Mouse (Mus musculus): ENCODE results near the gene Mex3b. TPM values are rescaled to one million over a fixed set of nuclear protein-coding genes. Genes with fewer than 3 reads are reported as not detected.

The Mex3b gene
- polyA plus RNA-seq, 1 experiment = not detected

DNA sequence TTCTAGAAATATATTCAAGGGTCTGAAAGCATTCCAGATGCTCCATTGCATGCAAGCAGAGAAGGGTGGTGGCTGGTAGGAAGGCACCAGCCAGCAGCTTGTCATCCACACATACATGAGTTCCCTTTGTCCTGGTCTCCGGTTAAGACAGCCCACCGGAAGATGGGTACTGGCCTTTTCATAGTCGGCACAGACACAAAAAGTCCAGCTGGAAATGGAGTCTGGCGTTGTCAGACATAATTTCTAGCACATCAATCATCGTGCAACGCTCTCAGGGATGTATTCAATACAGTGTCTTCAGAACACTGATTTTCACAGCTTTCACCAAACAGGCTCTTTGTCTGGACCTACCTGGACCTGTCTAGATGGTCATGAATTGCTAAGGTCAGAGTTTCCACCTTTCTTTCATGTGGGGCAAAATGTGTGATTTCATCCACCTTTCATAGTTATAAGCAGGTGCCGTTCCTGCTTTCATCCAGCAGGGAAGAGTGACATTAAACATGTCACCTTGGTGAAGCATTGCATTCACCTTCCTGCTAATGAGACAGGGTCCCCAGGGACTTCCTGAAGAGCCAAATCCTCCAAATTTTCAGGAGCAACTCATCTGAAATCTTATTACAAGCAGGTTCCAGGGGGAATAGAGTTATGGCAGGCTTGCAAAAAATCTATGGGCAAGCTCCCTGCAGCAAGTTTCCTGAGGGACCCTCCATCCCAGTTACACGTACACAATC is 2.7 kb upstream of the Mex3b start:
- WGBS = 58% methylated on average over 8 of the region's 8 CpGs
- peaks cover 12% of the 10 kb centered on the region for H3K4me1 ChIP-seq (ENCODE audit: control insufficient read depth, insufficient read depth, low read length)
- no peak overlapping the region for H3K27ac ChIP-seq (ENCODE audit: insufficient read depth, low read depth, low read length)
- no peak overlapping the region for H3K4me3 ChIP-seq (ENCODE audit: insufficient read depth, low read depth, low read length)
- TF ChIP-seq CTCF (IDR thresholded peaks at IDR 0.05; ENCODE audit: insufficient read depth, low read depth, low read length) = no peak
- no peak for TF ChIP-seq POLR2A (IDR thresholded peaks at IDR 0.05; ENCODE audit: insufficient read depth, low read depth, low read length)

DNA sequence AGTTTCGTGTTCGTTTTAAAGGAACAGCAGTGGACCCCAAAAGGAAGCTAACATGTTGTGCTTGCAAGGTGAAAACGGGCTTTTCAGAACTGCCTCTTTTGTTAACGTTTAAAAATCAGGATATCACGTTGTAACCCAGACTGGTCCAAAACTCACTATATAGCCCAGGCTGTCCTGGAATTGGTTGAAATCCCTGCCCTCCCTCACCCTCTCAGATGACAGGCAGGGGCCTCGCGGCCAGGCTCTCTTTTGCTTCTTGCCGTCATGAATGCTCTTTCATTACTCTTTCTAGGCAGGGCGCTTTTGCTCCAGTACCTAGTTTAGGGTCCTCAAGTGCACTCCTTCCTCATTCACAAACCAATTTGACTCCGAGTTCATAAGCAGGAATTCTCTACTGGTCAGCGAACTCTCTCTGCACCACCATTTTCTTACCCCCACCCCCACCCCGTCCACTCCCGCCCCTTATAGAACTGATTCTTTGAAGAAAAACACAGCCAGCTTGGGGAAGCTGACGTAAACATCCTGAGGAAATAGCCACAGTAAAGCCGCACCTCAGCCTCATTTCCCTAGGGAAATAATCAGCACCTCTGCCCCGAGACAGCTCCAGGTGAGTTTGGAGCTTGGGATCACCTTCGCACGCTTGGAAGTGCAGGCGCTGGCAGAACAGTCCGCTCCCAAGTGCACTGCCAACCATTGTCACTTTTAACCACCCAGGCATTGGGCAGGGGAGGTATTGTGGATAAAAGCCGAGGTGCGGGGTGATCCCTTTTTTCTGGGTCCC is 2.0 kb upstream of the Mex3b start:
- WGBS = 5% methylated on average over 22 of the region's 22 CpGs
- H3K27ac ChIP-seq (ENCODE audit: insufficient read depth, low read depth, low read length) = peak overlapping the region; percentile 95
- H3K4me1 ChIP-seq (ENCODE audit: control insufficient read depth, insufficient read depth, low read length) = peaks cover 20% of the 10 kb centered on the region
- TF ChIP-seq POLR2A (IDR thresholded peaks at IDR 0.05; ENCODE audit: insufficient read depth, low read depth, low read length) (no peak), CTCF (IDR thresholded peaks at IDR 0.05; ENCODE audit: insufficient read depth, low read depth, low read length) (no peak)
- H3K4me3 ChIP-seq (ENCODE audit: insufficient read depth, low read depth, low read length) = peak overlapping the region; percentile 69

DNA sequence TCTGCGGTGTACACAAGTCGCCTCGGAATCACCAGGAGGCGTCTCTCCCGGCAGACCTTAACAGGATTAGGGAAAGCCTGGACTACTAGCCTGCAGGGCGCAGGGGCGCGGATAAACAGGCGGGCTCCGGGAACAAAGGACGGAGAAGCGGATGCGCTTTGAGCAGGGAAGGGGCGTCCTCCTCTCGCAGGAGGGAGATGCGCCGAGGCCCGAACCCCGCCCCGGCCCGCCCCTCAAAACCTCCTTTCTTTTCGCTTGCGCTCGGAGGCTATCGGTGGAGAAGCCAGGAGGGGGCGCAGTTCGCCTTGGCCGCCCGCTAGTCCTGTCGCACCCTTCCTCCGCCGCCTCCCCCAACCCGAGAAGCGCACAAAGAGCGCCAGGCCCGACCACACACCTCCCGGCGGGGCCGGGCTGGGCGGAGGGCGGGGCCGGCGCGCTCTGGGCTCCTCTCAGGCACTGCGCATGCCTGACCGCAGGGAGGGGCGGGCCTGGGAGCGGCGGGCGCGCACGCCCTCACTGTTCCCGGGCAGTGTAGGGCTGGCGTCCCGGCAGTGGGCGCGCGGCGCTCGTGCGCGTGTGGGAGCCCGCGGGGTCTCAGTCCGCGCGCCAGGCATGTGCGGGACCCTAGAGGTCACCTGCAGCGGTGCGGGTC is 1.2 kb upstream of the Mex3b start:
- TF ChIP-seq POLR2A (IDR thresholded peaks at IDR 0.05; ENCODE audit: insufficient read depth, low read depth, low read length) (peak; percentile 83), CTCF (IDR thresholded peaks at IDR 0.05; ENCODE audit: insufficient read depth, low read depth, low read length) (peak; percentile 75)
- H3K27ac ChIP-seq (ENCODE audit: insufficient read depth, low read depth, low read length) = peak overlapping the region; percentile 99
- WGBS = under 1% methylated on average over 70 of the region's 70 CpGs
- peaks cover 20% of the 10 kb centered on the region for H3K4me1 ChIP-seq (ENCODE audit: control insufficient read depth, insufficient read depth, low read length)
- peak overlapping the region; percentile 69 for H3K4me3 ChIP-seq (ENCODE audit: insufficient read depth, low read depth, low read length)

DNA sequence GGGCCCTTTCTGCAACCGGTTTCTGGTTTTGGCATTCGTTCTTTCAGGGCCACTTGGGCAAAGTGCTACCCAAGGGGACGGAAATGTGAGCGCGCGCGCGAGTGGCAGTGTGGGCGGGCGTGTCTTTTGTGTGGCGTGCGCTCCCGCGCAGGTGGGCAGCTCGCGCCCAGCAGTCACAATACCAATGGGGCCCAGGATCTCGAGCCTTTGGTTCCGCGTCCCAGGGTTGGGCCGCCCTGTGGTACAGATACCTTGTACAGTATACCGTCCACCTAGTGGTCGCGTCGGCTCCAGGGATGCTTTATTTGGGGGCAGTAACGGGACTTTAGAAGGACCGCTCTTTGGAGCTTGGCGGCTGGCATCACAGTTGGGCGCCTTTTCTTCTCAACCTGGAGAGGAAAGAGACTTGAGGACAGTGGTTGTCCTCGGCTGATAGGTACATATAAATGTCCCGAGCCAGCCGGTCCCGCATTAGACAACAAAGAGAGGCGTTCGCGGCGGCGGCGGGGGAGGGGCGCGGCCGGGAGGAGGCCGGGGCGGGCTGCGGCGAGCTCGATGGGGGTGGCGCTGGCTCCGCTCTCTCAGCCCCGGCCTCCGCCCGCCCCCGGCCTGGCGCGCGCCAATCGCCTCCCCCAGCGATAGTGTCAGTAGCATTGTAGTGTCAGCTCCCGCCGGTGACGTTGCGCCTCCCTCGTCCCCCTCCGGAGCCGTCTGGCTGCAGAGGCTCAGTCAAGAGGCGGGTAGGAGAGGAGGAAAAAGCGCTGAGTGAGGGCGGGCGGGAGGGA is 455 bp upstream of the Mex3b start:
- H3K27ac ChIP-seq (ENCODE audit: insufficient read depth, low read depth, low read length) = peak overlapping the region; percentile 99
- H3K4me1 ChIP-seq (ENCODE audit: control insufficient read depth, insufficient read depth, low read length) = peaks cover 20% of the 10 kb centered on the region
- under 1% methylated on average over 63 of the region's 68 CpGs for WGBS
- peak overlapping the region; percentile 69 for H3K4me3 ChIP-seq (ENCODE audit: insufficient read depth, low read depth, low read length)
- TF ChIP-seq POLR2A (IDR thresholded peaks at IDR 0.05; ENCODE audit: insufficient read depth, low read depth, low read length) (no peak; the same call in none of the 2 replicates), CTCF (IDR thresholded peaks at IDR 0.05; ENCODE audit: insufficient read depth, low read depth, low read length) (no peak)

DNA sequence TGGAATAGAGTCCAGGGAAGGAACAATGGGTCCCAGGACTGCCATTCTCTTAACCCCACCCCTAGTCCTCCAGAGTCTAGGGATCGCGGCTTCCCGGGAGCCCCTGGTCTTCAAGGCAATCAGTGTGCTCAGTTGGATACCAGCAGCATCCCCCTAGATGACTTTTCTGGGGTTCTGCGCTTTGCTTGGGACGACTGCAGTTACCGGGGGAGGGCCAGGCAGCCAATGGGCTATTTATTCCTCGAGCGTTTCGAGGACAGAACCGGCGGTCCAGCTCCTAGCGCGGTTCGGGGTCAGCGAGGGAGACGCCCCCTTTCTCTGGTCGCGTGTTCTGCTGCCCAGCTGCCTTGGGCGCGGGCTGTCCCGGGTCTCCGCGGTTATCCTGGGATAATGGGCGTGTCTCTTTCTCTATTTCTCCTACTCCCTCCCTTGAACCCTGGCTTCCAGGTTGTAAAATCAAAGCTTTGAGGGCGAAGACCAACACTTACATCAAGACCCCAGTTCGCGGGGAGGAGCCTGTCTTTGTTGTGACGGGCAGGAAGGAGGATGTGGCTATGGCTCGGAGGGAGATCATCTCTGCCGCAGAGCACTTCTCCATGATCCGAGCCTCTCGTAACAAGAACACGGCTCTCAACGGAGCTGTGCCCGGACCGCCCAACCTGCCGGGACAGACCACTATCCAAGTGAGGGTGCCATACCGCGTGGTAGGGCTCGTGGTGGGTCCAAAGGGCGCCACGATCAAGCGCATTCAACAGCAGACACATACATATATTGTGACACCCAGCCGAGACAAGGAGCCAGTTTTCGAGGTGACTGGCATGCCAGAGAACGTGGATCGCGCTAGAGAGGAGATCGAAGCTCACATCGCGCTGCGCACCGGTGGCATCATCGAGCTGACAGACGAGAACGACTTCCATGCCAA is 1.4 kb downstream of the Mex3b start:
- peak overlapping the region; percentile 73 for H3K27ac ChIP-seq (ENCODE audit: insufficient read depth, low read depth, low read length)
- H3K4me3 ChIP-seq (ENCODE audit: insufficient read depth, low read depth, low read length) = peak overlapping the region; percentile 69
- WGBS = 2% methylated on average over 56 of the region's 56 CpGs
- TF ChIP-seq CTCF (IDR thresholded peaks at IDR 0.05; ENCODE audit: insufficient read depth, low read depth, low read length) (no peak), POLR2A (IDR thresholded peaks at IDR 0.05; ENCODE audit: insufficient read depth, low read depth, low read length) (no peak)
- peaks cover 20% of the 10 kb centered on the region for H3K4me1 ChIP-seq (ENCODE audit: control insufficient read depth, insufficient read depth, low read length)

DNA sequence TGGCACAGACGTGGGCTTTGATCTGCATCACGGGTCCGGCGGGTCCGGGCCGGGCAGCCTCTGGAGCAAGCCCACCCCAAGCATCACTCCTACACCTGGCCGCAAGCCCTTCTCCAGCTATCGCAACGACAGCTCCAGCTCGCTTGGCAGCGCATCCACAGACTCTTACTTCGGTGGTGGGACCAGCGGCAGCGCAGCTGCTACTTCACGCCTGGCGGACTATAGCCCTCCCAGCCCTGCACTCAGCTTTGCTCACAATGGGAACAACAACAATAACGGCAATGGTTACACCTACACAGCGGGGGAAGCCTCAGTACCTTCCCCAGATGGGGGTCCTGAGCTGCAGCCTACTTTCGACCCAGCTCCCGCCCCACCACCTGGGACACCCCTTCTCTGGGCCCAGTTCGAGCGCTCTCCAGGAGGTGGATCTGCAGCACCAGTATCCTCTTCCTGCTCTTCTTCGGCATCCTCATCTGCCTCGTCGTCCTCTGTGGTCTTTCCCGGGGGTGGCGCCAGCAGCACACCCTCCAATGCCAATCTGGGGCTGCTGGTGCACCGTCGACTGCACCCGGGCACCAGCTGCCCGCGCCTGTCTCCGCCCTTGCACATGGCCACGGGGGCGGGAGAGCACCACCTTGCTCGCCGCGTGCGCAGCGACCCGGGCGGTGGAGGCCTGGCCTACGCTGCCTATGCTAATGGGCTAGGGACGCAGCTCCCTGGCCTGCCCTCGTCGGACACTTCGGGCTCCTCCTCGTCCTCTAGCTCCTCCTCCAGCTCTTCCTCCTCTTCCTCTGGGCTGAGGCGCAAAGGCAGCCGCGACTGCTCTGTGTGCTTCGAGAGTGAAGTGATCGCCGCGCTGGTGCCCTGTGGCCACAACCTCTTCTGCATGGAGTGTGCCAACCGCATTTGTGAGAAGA is 2.4 kb downstream of the Mex3b start:
- peaks cover 20% of the 10 kb centered on the region for H3K4me1 ChIP-seq (ENCODE audit: control insufficient read depth, insufficient read depth, low read length)
- WGBS = 9% methylated on average over 56 of the region's 56 CpGs
- peak overlapping the region; percentile 73 for H3K27ac ChIP-seq (ENCODE audit: insufficient read depth, low read depth, low read length)
- TF ChIP-seq CTCF (IDR thresholded peaks at IDR 0.05; ENCODE audit: insufficient read depth, low read depth, low read length) (no peak), POLR2A (IDR thresholded peaks at IDR 0.05; ENCODE audit: insufficient read depth, low read depth, low read length) (no peak)
- peak overlapping the region; percentile 69 for H3K4me3 ChIP-seq (ENCODE audit: insufficient read depth, low read depth, low read length)

DNA sequence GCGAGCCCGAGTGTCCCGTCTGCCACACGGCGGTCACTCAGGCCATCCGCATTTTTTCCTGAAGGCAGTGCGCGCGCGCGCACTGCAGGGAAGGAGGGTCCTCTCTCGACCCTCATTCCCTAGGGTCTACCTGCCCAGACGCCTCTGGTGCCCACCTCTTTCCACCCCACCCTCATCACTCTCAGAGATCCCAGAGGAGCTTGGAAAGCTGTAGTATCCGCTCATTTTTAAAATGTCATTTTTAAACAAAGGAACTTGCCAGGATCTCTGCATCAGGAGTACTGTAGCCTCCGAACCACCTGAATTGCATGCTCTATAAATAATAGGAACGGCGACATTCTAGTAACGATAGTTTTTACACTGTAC is 3.0 kb downstream of the Mex3b start:
- peak overlapping the region; percentile 69 for H3K4me3 ChIP-seq (ENCODE audit: insufficient read depth, low read depth, low read length)
- WGBS = 23% methylated on average over 18 of the region's 18 CpGs
- TF ChIP-seq POLR2A (IDR thresholded peaks at IDR 0.05; ENCODE audit: insufficient read depth, low read depth, low read length) (no peak), CTCF (IDR thresholded peaks at IDR 0.05; ENCODE audit: insufficient read depth, low read depth, low read length) (no peak)
- no peak overlapping the region for H3K27ac ChIP-seq (ENCODE audit: insufficient read depth, low read depth, low read length)
- peaks cover 18% of the 10 kb centered on the region for H3K4me1 ChIP-seq (ENCODE audit: control insufficient read depth, insufficient read depth, low read length)
